Mouse (Mus musculus): ENCODE results near the gene Mb21d2. TPM values are rescaled to one million over a fixed set of nuclear protein-coding genes. Genes with fewer than 3 reads are reported as not detected.

Mb21d2 gene
- total RNA-seq, 2 experiments from 2014 or later, result 5.4 to 6.5 TPM

- no peak for DNase-seq
Observed at GRCm38 (mm10) chr16:28863616-28864015, 65.9 kb downstream of the Mb21d2 start.

- no peak for DNase-seq
Observed at GRCm38 (mm10) chr16:28862093-28862492, 67.4 kb downstream of the Mb21d2 start.

GRCm38 (mm10) chr16:28859678-28860077, 69.8 kb downstream of the Mb21d2 start:
- DNase-seq, result no peak

GRCm38 (mm10) chr16:28859009-28859288, 70.5 kb downstream of the Mb21d2 start:
- no peak for DNase-seq

- peak; percentile 21 for DNase-seq
Observed at GRCm38 (mm10) chr16:28858210-28859008, 71.1 kb downstream of the Mb21d2 start.

GRCm38 (mm10) chr16:28851409-28851821, 78.1 kb downstream of the Mb21d2 start:
- DNase-seq, result no peak

GRCm38 (mm10) chr16:28850881-28851280, 78.6 kb downstream of the Mb21d2 start:
- no peak for DNase-seq

- no peak for DNase-seq
Observed at GRCm38 (mm10) chr16:28846123-28846522, 83.3 kb downstream of the Mb21d2 start.

- no peak for DNase-seq
Observed at GRCm38 (mm10) chr16:28845336-28845735, 84.1 kb downstream of the Mb21d2 start.

GRCm38 (mm10) chr16:28841102-28841501, 88.4 kb downstream of the Mb21d2 start:
- DNase-seq, result no peak

- no peak for DNase-seq
Observed at GRCm38 (mm10) chr16:28840075-28840974, 89.1 kb downstream of the Mb21d2 start.

GRCm38 (mm10) chr16:28839575-28839974, 89.9 kb downstream of the Mb21d2 start:
- DNase-seq, result no peak

- no peak for DNase-seq
Observed at GRCm38 (mm10) chr16:28838016-28838415, 91.5 kb downstream of the Mb21d2 start.

GRCm38 (mm10) chr16:28832085-28832635, 97.3 kb downstream of the Mb21d2 start:
- no peak for DNase-seq

GRCm38 (mm10) chr16:28829263-28829955, 100.1 kb downstream of the Mb21d2 start:
- no peak for DNase-seq

GRCm38 (mm10) chr16:28824781-28825180, 104.7 kb downstream of the Mb21d2 start:
- no peak for DNase-seq

GRCm38 (mm10) chr16:28821774-28822173, 107.7 kb downstream of the Mb21d2 start:
- no peak for DNase-seq

GRCm38 (mm10) chr16:28818749-28819285, 110.7 kb downstream of the Mb21d2 start:
- no peak for DNase-seq

GRCm38 (mm10) chr16:28813290-28813689, 116.2 kb downstream of the Mb21d2 start:
- no peak for DNase-seq

GRCm38 (mm10) chr16:28809089-28809488, 120.4 kb downstream of the Mb21d2 start:
- no peak for DNase-seq

GRCm38 (mm10) chr16:28793115-28793514, 136.4 kb downstream of the Mb21d2 start:
- no peak for DNase-seq
